Mouse (Mus musculus): ENCODE data around the gene Zp1. TPM values are rescaled to one million over a fixed set of nuclear protein-coding genes. Genes with fewer than 3 reads are reported as not detected.

Zp1 gene
- total RNA-seq (2014; rRNA removed; ENCODE audit: low replicate concordance) = not detected in 2 replicates
- polyA plus RNA-seq (2015; fragmentation: Nextera tagmentation; extraction: Ambion mirVana) = 0.19 TPM in 1 of 2 replicates, not detected in the other

DNA sequence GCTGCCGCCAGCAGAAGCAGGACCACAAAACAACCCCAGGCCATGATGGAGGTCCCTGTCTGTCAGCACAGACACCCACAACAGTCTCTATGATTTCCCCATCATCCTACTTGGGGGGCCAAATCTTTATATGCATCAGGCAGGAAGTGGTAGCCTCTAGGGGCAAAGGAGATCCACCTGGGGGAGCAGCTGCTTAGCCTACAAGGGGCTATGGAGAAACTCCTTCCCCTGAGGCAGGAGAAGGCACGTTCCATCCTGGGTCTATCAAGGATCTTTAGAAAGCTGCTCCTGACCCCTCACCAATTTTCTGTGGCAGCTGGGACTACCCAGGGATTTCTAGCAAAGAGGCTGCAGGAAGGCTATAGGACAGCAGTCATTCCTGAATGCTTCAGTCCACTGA lies at the start of gene Zp1:
TSS of gene Zp1 (minus strand) at position 101 of the 400 bp plus-strand sequence.
- TF ChIP-seq CTCF (IDR thresholded peaks at IDR 0.05; ENCODE audit: low read depth) = no peak
- no peak for TF ChIP-seq EP300 (IDR thresholded peaks at IDR 0.05; ENCODE audit: low read depth)
- H3K27me3 ChIP-seq (ENCODE audit: control insufficient read depth, insufficient read depth, low read length) = no peaks in the 10 kb centered on the region
- no peak within 1 kb of the TSS for H3K9ac ChIP-seq (replicated peaks; ENCODE audit: low read depth, low read length)
- DNase-seq (ENCODE audit: low spot score) = no peak
- no peaks in the 10 kb centered on the region for H3K9me3 ChIP-seq (replicated peaks; ENCODE audit: control insufficient read depth, low read length)
- no peak within 1 kb of the TSS for H3K4me2 ChIP-seq (ENCODE audit: low read depth, low read length)
- 62% methylated on average over 2 of the region's 2 CpGs for WGBS
- no peak within 1 kb of the TSS for H3K27ac ChIP-seq (ENCODE audit: low read depth)
- H3K4me1 ChIP-seq (ENCODE audit: control insufficient read depth, insufficient read depth) = no peaks in the 10 kb centered on the region
- no peak within 1 kb of the TSS for H3K4me3 ChIP-seq (ENCODE audit: low read depth, low read length)
- no peak for ATAC-seq (ENCODE audit: insufficient read depth, low read depth)
- H3K36me3 ChIP-seq (replicated peaks; ENCODE audit: control insufficient read depth, insufficient read depth, low read length) = no peaks in the 10 kb centered on the region

DNA sequence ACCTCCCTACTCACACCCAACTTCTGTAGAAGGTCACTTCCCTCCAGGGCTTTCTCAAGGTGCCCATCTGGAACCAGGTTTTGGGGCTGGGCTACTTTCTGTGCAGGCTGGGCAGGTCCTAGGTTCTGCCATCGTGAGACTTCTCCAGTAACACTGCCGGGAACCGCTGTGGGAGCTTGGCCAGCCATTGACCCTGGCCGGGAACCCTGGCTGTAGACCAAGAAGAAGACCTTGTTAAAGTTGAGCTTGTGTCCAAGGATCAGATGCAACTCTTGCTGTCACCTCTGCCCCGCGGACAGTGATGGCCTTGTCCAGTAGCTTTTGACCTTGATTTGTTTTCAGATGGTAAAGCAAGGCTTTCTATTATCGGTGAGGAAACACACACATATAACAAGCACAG lies 48.1 kb upstream of the Zp1 start:
- no peaks in the 10 kb centered on the region for H3K4me1 ChIP-seq (ENCODE audit: control insufficient read depth, insufficient read depth)
- H3K36me3 ChIP-seq (replicated peaks; ENCODE audit: control insufficient read depth, insufficient read depth, low read length) = no peaks in the 10 kb centered on the region
- no peak overlapping the region for H3K9ac ChIP-seq (replicated peaks; ENCODE audit: low read depth, low read length)
- no peak overlapping the region for H3K4me3 ChIP-seq (ENCODE audit: low read depth, low read length)
- H3K9me3 ChIP-seq (replicated peaks; ENCODE audit: control insufficient read depth, low read length) = no peaks in the 10 kb centered on the region
- H3K27me3 ChIP-seq (ENCODE audit: control insufficient read depth, insufficient read depth, low read length) = no peaks in the 10 kb centered on the region
- no peak for ATAC-seq (ENCODE audit: insufficient read depth, low read depth)
- no peak for TF ChIP-seq EP300 (IDR thresholded peaks at IDR 0.05; ENCODE audit: low read depth)
- 80% methylated on average over 7 of the region's 7 CpGs for WGBS
- H3K4me2 ChIP-seq (ENCODE audit: low read depth, low read length) = no peak overlapping the region
- H3K27ac ChIP-seq (ENCODE audit: low read depth) = no peak overlapping the region
- DNase-seq (ENCODE audit: low spot score) = no peak

DNA sequence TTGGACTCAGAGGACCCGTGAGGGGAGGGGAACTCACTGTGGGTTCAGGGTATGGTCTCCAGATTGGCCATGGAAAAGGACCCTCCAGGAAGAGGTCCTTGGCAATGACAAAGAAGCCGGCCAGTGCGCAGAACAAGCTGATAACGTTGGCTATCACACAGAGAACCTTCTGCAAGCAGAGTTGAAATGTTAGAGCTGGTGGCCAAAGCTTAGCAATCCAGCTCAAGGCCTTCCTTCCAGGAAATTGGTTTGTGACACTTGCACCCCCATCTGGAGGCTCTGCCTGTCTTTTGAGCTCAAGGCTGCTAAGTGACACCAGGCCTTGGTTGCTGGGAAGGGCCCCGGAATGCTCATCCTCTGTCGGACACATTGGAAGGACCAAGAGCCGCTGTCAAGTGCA lies 45.3 kb upstream of the Zp1 start:
- no peak overlapping the region for H3K4me3 ChIP-seq (ENCODE audit: low read depth, low read length)
- no peak overlapping the region for H3K4me2 ChIP-seq (ENCODE audit: low read depth, low read length)
- TF ChIP-seq CTCF (IDR thresholded peaks at IDR 0.05; ENCODE audit: low read depth) = no peak
- no peak overlapping the region for H3K9ac ChIP-seq (replicated peaks; ENCODE audit: low read depth, low read length)
- no peak overlapping the region for H3K27ac ChIP-seq (ENCODE audit: low read depth)
- whole genome bisulfite sequencing = 72% methylated on average over 7 of the region's 7 CpGs
- DNase-seq (ENCODE audit: low spot score) (no peak), ATAC-seq (ENCODE audit: insufficient read depth, low read depth) (no peak)
- H3K9me3 ChIP-seq (replicated peaks; ENCODE audit: control insufficient read depth, low read length) = no peaks in the 10 kb centered on the region
- H3K27me3 ChIP-seq (ENCODE audit: control insufficient read depth, insufficient read depth, low read length) = no peaks in the 10 kb centered on the region
- no peaks in the 10 kb centered on the region for H3K4me1 ChIP-seq (ENCODE audit: control insufficient read depth, insufficient read depth)
- no peaks in the 10 kb centered on the region for H3K36me3 ChIP-seq (replicated peaks; ENCODE audit: control insufficient read depth, insufficient read depth, low read length)

DNA sequence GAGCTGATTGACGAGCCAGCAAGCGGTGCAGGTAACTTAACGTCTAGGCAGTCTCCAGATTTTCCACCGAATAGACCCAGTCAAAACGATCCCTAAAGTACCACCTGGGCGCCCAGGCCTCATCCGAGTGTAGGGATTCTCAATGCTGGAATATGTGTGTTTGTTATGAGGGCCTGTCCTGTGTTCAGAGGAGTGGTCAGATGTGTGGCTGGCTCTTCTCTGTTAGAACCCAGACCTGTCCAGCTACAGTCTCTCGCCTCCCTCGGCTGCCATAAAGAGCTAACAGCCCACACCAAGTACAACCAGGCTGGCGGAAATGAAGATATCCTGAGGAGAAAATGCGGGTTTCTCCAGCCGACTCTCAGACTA lies 39.5 kb upstream of the Zp1 start:
- WGBS = 43% methylated on average over 12 of the region's 12 CpGs
- no peaks in the 10 kb centered on the region for H3K4me1 ChIP-seq (ENCODE audit: control insufficient read depth, insufficient read depth)
- no peaks in the 10 kb centered on the region for H3K9me3 ChIP-seq (replicated peaks; ENCODE audit: control insufficient read depth, low read length)
- ATAC-seq (ENCODE audit: insufficient read depth, low read depth) (no peak), DNase-seq (ENCODE audit: low spot score) (no peak)
- H3K27me3 ChIP-seq (ENCODE audit: control insufficient read depth, insufficient read depth, low read length) = no peaks in the 10 kb centered on the region
- no peaks in the 10 kb centered on the region for H3K36me3 ChIP-seq (replicated peaks; ENCODE audit: control insufficient read depth, insufficient read depth, low read length)
- H3K4me3 ChIP-seq (ENCODE audit: low read depth, low read length) = no peak overlapping the region
- no peak overlapping the region for H3K4me2 ChIP-seq (ENCODE audit: low read depth, low read length)
- TF ChIP-seq EP300 (IDR thresholded peaks at IDR 0.05; ENCODE audit: low read depth) = no peak
- TF ChIP-seq CTCF (IDR thresholded peaks at IDR 0.05; ENCODE audit: low read depth) = no peak
- no peak overlapping the region for H3K27ac ChIP-seq (ENCODE audit: low read depth)
- no peak overlapping the region for H3K9ac ChIP-seq (replicated peaks; ENCODE audit: low read depth, low read length)

DNA sequence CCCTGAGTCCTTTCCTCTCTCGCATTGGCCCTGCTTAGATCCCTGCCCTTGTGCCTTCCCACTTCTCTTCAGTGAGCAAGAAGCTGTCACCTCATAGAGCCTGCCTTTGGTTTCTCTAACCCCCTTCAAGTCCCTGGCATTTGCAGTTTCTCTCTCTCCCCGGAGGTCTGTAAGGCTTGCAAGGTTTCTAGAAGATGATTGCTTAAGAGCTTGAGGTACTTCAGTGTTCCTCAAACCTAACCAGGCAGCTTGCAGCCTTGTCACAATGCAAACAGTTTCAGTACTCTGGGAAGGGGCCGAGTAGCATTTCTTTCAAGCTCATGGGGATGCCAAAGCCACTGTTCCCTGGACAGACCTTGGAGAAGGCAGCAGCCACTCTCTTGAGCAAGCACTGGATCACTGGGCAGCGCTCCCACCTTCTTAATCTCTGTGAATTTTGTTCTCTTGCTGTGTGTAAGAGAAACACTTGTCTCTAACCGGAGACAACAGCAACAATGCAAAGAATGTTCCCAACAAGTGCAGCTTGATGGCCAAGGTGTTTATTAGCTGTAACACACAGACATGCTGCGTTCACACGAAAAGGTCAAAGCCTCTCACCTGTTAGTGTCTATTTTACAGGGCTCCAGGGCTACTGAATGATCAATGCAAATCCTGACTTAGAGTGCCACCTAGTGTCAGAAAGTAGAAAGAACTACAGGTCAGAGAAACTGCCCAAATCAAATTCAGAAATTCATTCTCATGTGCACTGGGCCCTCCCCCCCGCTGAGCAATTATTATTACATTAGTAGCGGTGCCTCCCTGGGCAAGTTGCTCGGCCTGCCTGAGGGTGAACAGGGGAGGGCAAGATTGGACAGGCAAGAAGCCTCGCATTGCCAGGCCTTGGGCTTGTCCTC lies 38.9 kb upstream of the Zp1 start:
- DNase-seq (ENCODE audit: low spot score) = peak; percentile 74
- Histone ChIP-seq H3K9ac (replicated peaks; ENCODE audit: low read depth, low read length) (no peak overlapping the region), H3K4me1 (ENCODE audit: control insufficient read depth, insufficient read depth) (no peaks in the 10 kb centered on the region), H3K27me3 (ENCODE audit: control insufficient read depth, insufficient read depth, low read length) (no peaks in the 10 kb centered on the region), H3K4me3 (ENCODE audit: low read depth, low read length) (no peak overlapping the region), H3K9me3 (replicated peaks; ENCODE audit: control insufficient read depth, low read length) (no peaks in the 10 kb centered on the region), H3K27ac (ENCODE audit: low read depth) (no peak overlapping the region), H3K36me3 (replicated peaks; ENCODE audit: control insufficient read depth, insufficient read depth, low read length) (no peaks in the 10 kb centered on the region), H3K4me2 (ENCODE audit: low read depth, low read length) (no peak overlapping the region)
- TF ChIP-seq EP300 (IDR thresholded peaks at IDR 0.05; ENCODE audit: low read depth) = no peak
- TF ChIP-seq CTCF (IDR thresholded peaks at IDR 0.05; ENCODE audit: low read depth) = peak; percentile 86
- ATAC-seq (ENCODE audit: insufficient read depth, low read depth) = peak; percentile 68
- WGBS = 29% methylated on average over 11 of the region's 11 CpGs

All from heart, postnatal 0 days (tissue).